Mouse (Mus musculus) E14TG2a.4 (cell line): ENCODE data around the gene Tent5c.

Source experiments
- CTCF ChIP-seq: conservative IDR thresholded peaks from 2 replicates; pipeline ENCODE4 v1.5.1; 2014; ENCODE audit warnings: low read length
- NANOG ChIP-seq: IDR thresholded peaks from 2 replicates; pipeline ENCODE4 v1.6.1; 2014; ENCODE audit warnings: borderline replicate concordance, low read length, mixed read lengths

DNA sequence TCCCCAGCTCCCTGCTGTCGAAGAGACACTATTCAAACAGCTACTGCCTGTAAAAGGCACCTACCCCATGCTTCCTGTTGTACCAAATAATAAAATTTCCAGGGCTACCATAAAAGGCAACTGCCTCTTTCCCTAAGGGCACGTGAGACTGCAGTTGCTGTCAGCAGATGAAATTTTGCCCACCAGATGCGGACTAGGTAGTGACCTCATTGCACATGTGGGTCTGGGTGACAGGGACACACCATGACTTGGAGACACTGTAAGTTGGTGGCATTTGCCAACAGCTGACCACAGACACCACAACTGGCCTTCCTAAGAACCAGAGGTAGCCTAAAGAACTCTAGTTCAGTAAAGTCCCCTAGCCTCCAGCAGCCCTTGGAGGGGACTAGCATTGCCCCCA is 50.0 kb downstream of the Tent5c start:
- TF ChIP-seq CTCF (no peak), NANOG (no peak)
